Mouse (Mus musculus): ENCODE results near the gene Ms4a6c. TPM values are rescaled to one million over a fixed set of nuclear protein-coding genes. Genes with fewer than 3 reads are reported as not detected.
"Not testable (repeated sequence)": the region's sequence is repeated elsewhere in the genome, so short reads cannot be mapped to it uniquely, and the experiment has no call there.

Ms4a6c gene
- polyA plus RNA-seq (2014; fragmentation: Nextera tagmentation; extraction: Ambion mirVana) = 0.46 and 2.2 TPM in 2 replicates

DNA sequence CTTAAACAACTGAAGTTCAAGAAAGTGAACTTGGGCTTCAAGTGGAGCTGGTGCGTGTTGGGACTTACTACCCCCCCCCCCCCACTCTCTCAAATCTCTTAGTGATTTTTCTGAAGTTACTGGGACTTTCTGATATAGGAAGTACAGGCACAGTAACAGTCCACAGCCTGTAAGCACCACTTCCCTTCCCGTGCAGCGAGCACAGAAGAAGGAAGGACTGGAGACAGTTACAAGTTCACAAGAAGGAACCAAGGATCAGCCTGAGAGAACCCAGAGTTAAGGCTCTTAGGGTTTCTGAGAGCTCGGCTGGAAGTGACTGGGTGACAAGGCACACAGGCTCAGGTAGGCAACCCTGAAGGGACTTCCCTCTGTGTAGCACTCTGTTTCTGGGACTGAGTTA lies at the start of gene Ms4a6c:
TSS of gene Ms4a6c (plus strand) at position 152 of the 400 bp plus-strand sequence.
- H3K36me3 ChIP-seq (ENCODE audit: control insufficient read depth, insufficient read depth, low read length); H3K27me3 ChIP-seq (ENCODE audit: control insufficient read depth, insufficient read depth, low read length); ATAC-seq (ENCODE audit: low read depth); H3K27ac ChIP-seq (ENCODE audit: low read depth, low read length); H3K4me3 ChIP-seq (ENCODE audit: low read depth, low read length); H3K9me3 ChIP-seq (ENCODE audit: control insufficient read depth, low read length); H3K4me2 ChIP-seq (ENCODE audit: low read depth, low read length); H3K9ac ChIP-seq (replicated peaks; ENCODE audit: low read depth, low read length); H3K4me1 ChIP-seq (ENCODE audit: control insufficient read depth, insufficient read depth, low read length): not testable (repeated sequence)
- 90% methylated on average over 4 of the region's 4 CpGs for WGBS

- H3K36me3 ChIP-seq (ENCODE audit: control insufficient read depth, insufficient read depth, low read length); H3K4me1 ChIP-seq (ENCODE audit: control insufficient read depth, insufficient read depth, low read length); H3K4me3 ChIP-seq (ENCODE audit: low read depth, low read length); H3K27ac ChIP-seq (ENCODE audit: low read depth, low read length); H3K9ac ChIP-seq (replicated peaks; ENCODE audit: low read depth, low read length); H3K9me3 ChIP-seq (ENCODE audit: control insufficient read depth, low read length); ATAC-seq (ENCODE audit: low read depth); H3K27me3 ChIP-seq (ENCODE audit: control insufficient read depth, insufficient read depth, low read length); H3K4me2 ChIP-seq (ENCODE audit: low read depth, low read length): not testable (repeated sequence)
- WGBS = 89% methylated on average over 1 of the region's 1 CpGs
These were observed 38.0 kb upstream of the Ms4a6c start for GRCm38 (mm10) chr19:11431209-11431608.

- 96% methylated on average over 4 of the region's 4 CpGs for WGBS
- H3K27ac ChIP-seq (ENCODE audit: low read depth, low read length) = no peak overlapping the region
- no peak for ATAC-seq (ENCODE audit: low read depth)
- no peaks in the 10 kb centered on the region for H3K9me3 ChIP-seq (ENCODE audit: control insufficient read depth, low read length)
- no peaks in the 10 kb centered on the region for H3K27me3 ChIP-seq (ENCODE audit: control insufficient read depth, insufficient read depth, low read length)
- no peak overlapping the region for H3K9ac ChIP-seq (replicated peaks; ENCODE audit: low read depth, low read length)
- no peak overlapping the region for H3K4me2 ChIP-seq (ENCODE audit: low read depth, low read length)
- H3K4me3 ChIP-seq (ENCODE audit: low read depth, low read length) = no peak overlapping the region
- no peaks in the 10 kb centered on the region for H3K36me3 ChIP-seq (ENCODE audit: control insufficient read depth, insufficient read depth, low read length)
- H3K4me1 ChIP-seq (ENCODE audit: control insufficient read depth, insufficient read depth, low read length) = no peaks in the 10 kb centered on the region
These were observed 33.9 kb upstream of the Ms4a6c start for GRCm38 (mm10) chr19:11435058-11435834.

GRCm38 (mm10) chr19:11443338-11443737 lies 25.8 kb upstream of the Ms4a6c start, which contains the start of gene Ms4a4b:
Gene Ms4a4b (plus strand): TSS chr19:11443553.
- no peak within 1 kb of the TSS for H3K4me3 ChIP-seq (ENCODE audit: low read depth, low read length)
- H3K4me2 ChIP-seq (ENCODE audit: low read depth, low read length) = no peak within 1 kb of the TSS
- H3K9me3 ChIP-seq (ENCODE audit: control insufficient read depth, low read length) = no peaks in the 10 kb centered on the region
- H3K27ac ChIP-seq (ENCODE audit: low read depth, low read length) = no peak within 1 kb of the TSS
- ATAC-seq (ENCODE audit: low read depth) = no peak
- H3K9ac ChIP-seq (replicated peaks; ENCODE audit: low read depth, low read length) = no peak within 1 kb of the TSS
- no peaks in the 10 kb centered on the region for H3K4me1 ChIP-seq (ENCODE audit: control insufficient read depth, insufficient read depth, low read length)
- no peaks in the 10 kb centered on the region for H3K36me3 ChIP-seq (ENCODE audit: control insufficient read depth, insufficient read depth, low read length)
- H3K27me3 ChIP-seq (ENCODE audit: control insufficient read depth, insufficient read depth, low read length) = no peaks in the 10 kb centered on the region

GRCm38 (mm10) chr19:11443964-11444363 lies 25.2 kb upstream of the Ms4a6c start:
- 89% methylated on average over 5 of the region's 5 CpGs for WGBS
- H3K9me3 ChIP-seq (ENCODE audit: control insufficient read depth, low read length) = no peaks in the 10 kb centered on the region
- H3K36me3 ChIP-seq (ENCODE audit: control insufficient read depth, insufficient read depth, low read length) = no peaks in the 10 kb centered on the region
- no peak for ATAC-seq (ENCODE audit: low read depth)
- no peaks in the 10 kb centered on the region for H3K27me3 ChIP-seq (ENCODE audit: control insufficient read depth, insufficient read depth, low read length)
- H3K27ac ChIP-seq (ENCODE audit: low read depth, low read length) = no peak overlapping the region
- H3K4me1 ChIP-seq (ENCODE audit: control insufficient read depth, insufficient read depth, low read length) = no peaks in the 10 kb centered on the region
- H3K4me2 ChIP-seq (ENCODE audit: low read depth, low read length) = no peak overlapping the region
- no peak overlapping the region for H3K4me3 ChIP-seq (ENCODE audit: low read depth, low read length)
- H3K9ac ChIP-seq (replicated peaks; ENCODE audit: low read depth, low read length) = no peak overlapping the region

DNA sequence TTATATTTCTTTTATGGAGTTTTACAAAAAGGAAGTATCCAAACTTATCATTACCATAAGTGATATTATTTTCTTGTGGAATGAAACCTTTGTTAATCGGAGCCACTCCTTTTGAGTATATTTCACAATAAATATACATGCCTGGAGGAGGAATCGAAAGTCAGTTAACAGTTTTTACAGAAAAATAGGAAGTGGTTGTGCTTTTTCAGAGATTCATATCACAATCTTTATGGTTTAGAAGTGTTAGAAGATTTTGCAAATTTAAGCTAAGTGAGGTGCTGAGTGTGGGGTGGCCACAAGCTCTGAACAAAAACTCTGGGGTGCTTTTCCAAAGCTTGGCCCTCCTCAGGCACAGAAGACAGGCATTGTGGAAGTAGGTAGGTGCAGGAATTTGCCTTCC lies 21.9 kb upstream of the Ms4a6c start:
- no peak overlapping the region for H3K9ac ChIP-seq (replicated peaks; ENCODE audit: low read depth, low read length)
- no peak overlapping the region for H3K27ac ChIP-seq (ENCODE audit: low read depth, low read length)
- no peak for ATAC-seq (ENCODE audit: low read depth)
- H3K36me3 ChIP-seq (ENCODE audit: control insufficient read depth, insufficient read depth, low read length) = no peaks in the 10 kb centered on the region
- WGBS = 88% methylated on average over 2 of the region's 2 CpGs
- no peaks in the 10 kb centered on the region for H3K27me3 ChIP-seq (ENCODE audit: control insufficient read depth, insufficient read depth, low read length)
- no peaks in the 10 kb centered on the region for H3K4me1 ChIP-seq (ENCODE audit: control insufficient read depth, insufficient read depth, low read length)
- H3K9me3 ChIP-seq (ENCODE audit: control insufficient read depth, low read length) = no peaks in the 10 kb centered on the region
- no peak overlapping the region for H3K4me2 ChIP-seq (ENCODE audit: low read depth, low read length)
- H3K4me3 ChIP-seq (ENCODE audit: low read depth, low read length) = no peak overlapping the region

DNA sequence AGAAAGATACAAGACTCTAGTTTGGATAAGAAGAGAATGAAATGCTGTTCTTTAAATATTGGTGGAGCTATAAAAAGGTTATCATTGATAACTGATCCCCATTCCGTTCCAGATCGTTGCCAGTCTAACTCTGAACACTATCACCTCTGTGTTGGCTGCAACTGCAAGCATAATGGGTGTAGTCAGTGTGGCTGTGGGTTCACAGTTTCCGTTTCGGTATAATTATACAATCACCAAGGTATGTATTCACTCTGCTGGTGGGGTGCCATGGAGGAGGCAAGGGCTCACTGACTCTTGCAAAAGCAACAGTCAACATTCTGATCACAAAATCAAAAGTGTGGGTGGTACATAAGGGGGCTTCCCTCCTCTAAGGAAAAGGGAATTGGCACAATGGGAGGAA lies 10.1 kb upstream of the Ms4a6c start:
- WGBS = 90% methylated on average over 2 of the region's 4 CpGs

GRCm38 (mm10) chr19:11464795-11465194 lies 4.4 kb upstream of the Ms4a6c start:
- not testable (repeated sequence) for H3K4me2 ChIP-seq (ENCODE audit: low read depth, low read length); ATAC-seq (ENCODE audit: low read depth); H3K27me3 ChIP-seq (ENCODE audit: control insufficient read depth, insufficient read depth, low read length); H3K9me3 ChIP-seq (ENCODE audit: control insufficient read depth, low read length); H3K27ac ChIP-seq (ENCODE audit: low read depth, low read length); H3K9ac ChIP-seq (replicated peaks; ENCODE audit: low read depth, low read length); H3K4me3 ChIP-seq (ENCODE audit: low read depth, low read length); H3K4me1 ChIP-seq (ENCODE audit: control insufficient read depth, insufficient read depth, low read length); H3K36me3 ChIP-seq (ENCODE audit: control insufficient read depth, insufficient read depth, low read length)
- 46% methylated on average over 1 of the region's 1 CpGs for WGBS

More for the DNA sequence above, 10.1 kb upstream of the Ms4a6c start:
- H3K4me2 ChIP-seq (ENCODE audit: low read depth, low read length); H3K36me3 ChIP-seq (ENCODE audit: control insufficient read depth, insufficient read depth, low read length); H3K4me1 ChIP-seq (ENCODE audit: control insufficient read depth, insufficient read depth, low read length); H3K4me3 ChIP-seq (ENCODE audit: low read depth, low read length); ATAC-seq (ENCODE audit: low read depth); H3K27ac ChIP-seq (ENCODE audit: low read depth, low read length); H3K9ac ChIP-seq (replicated peaks; ENCODE audit: low read depth, low read length); H3K27me3 ChIP-seq (ENCODE audit: control insufficient read depth, insufficient read depth, low read length); H3K9me3 ChIP-seq (ENCODE audit: control insufficient read depth, low read length): not testable (repeated sequence)

DNA sequence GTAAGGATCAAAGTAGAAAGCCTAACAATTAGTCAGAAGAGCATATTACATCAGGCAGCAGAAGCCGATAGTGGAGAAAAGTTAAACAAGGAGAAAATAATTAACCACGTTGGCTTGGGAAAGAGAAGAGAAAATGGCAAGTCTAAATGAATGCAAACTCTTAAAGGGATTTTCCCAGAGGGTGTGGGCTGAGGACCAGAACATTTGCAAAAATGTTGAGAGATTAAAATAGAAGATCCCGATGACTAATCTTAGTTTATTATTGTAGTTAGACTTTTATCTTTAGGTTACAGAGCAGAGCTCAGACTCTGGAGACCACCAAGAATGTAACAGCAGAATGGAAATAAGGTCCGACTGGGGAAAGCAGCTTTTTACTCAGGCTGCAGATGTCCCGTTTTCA lies 2.7 kb upstream of the Ms4a6c start:
- no peaks in the 10 kb centered on the region for H3K36me3 ChIP-seq (ENCODE audit: control insufficient read depth, insufficient read depth, low read length)
- H3K4me1 ChIP-seq (ENCODE audit: control insufficient read depth, insufficient read depth, low read length) = no peaks in the 10 kb centered on the region
- no peak overlapping the region for H3K4me3 ChIP-seq (ENCODE audit: low read depth, low read length)
- no peaks in the 10 kb centered on the region for H3K9me3 ChIP-seq (ENCODE audit: control insufficient read depth, low read length)
- H3K27ac ChIP-seq (ENCODE audit: low read depth, low read length) = no peak overlapping the region
- no peak overlapping the region for H3K4me2 ChIP-seq (ENCODE audit: low read depth, low read length)
- 86% methylated on average over 5 of the region's 5 CpGs for WGBS
- no peak for ATAC-seq (ENCODE audit: low read depth)
- no peak overlapping the region for H3K9ac ChIP-seq (replicated peaks; ENCODE audit: low read depth, low read length)
- H3K27me3 ChIP-seq (ENCODE audit: control insufficient read depth, insufficient read depth, low read length) = no peaks in the 10 kb centered on the region

All from neural tube, embryonic 14.5 days (tissue).